Mouse (Mus musculus): Measurements from ENCODE around the gene Cep63. TPM values are rescaled to one million over a fixed set of nuclear protein-coding genes. Genes with fewer than 3 reads are reported as not detected.

Cep63 gene
- total RNA-seq (2014; rRNA removed; ENCODE audit: low replicate concordance): 4.7 and 5.2 TPM in 2 replicates
- polyA plus RNA-seq (2015; fragmentation: Nextera tagmentation; extraction: Ambion mirVana): 40.4 and 45.3 TPM in 2 replicates

GRCm38 (mm10) chr9:102625983-102626838 is at the start of gene Cep63, which contains the start of gene Anapc13:
TSS of gene Cep63 (minus strand) at chr9:102626534.
TSS of gene Anapc13 (plus strand) at chr9:102626296.
- DNase-seq (ENCODE audit: low spot score): peak; percentile 97
- peak; percentile 94 for ATAC-seq (ENCODE audit: insufficient read depth, low read depth)
- peak within 1 kb of the TSS; percentile 96 for H3K9ac ChIP-seq (replicated peaks; ENCODE audit: low read depth, low read length)
- TF ChIP-seq CTCF (IDR thresholded peaks at IDR 0.05; ENCODE audit: low read depth) (0 out of 2 replicates have a peak, but pooled peaks have one; percentile 29), EP300 (IDR thresholded peaks at IDR 0.05; ENCODE audit: low read depth) (peak; percentile 78; the same call in 1 of the 2 replicates)
- H3K4me2 ChIP-seq (ENCODE audit: low read depth, low read length): peak within 1 kb of the TSS; percentile 93
- H3K4me1 ChIP-seq (ENCODE audit: control insufficient read depth, insufficient read depth): peaks cover 13% of the 10 kb centered on the region
- H3K36me3 ChIP-seq (replicated peaks; ENCODE audit: control insufficient read depth, insufficient read depth, low read length): no peaks in the 10 kb centered on the region; the same call in 1 of the 2 replicates
- H3K27me3 ChIP-seq (ENCODE audit: control insufficient read depth, insufficient read depth, low read length): no peaks in the 10 kb centered on the region
- H3K4me3 ChIP-seq (ENCODE audit: low read depth, low read length): peak within 1 kb of the TSS; percentile 90
- H3K27ac ChIP-seq (ENCODE audit: low read depth): peak within 1 kb of the TSS; percentile 95
- no peaks in the 10 kb centered on the region for H3K9me3 ChIP-seq (replicated peaks; ENCODE audit: control insufficient read depth, low read length)
- WGBS: under 1% methylated on average over 80 of the region's 84 CpGs

- H3K4me2 ChIP-seq (ENCODE audit: low read depth, low read length): no peak overlapping the region
- H3K4me1 ChIP-seq (ENCODE audit: control insufficient read depth, insufficient read depth): peaks cover 9% of the 10 kb centered on the region; the same call in 1 of the 2 replicates
- ATAC-seq (ENCODE audit: insufficient read depth, low read depth) (no peak), DNase-seq (ENCODE audit: low spot score) (no peak)
- no peaks in the 10 kb centered on the region for H3K27me3 ChIP-seq (ENCODE audit: control insufficient read depth, insufficient read depth, low read length)
- WGBS: 43% methylated on average over 5 of the region's 5 CpGs
- no peak overlapping the region for H3K4me3 ChIP-seq (ENCODE audit: low read depth, low read length)
- TF ChIP-seq CTCF (IDR thresholded peaks at IDR 0.05; ENCODE audit: low read depth) (no peak), EP300 (IDR thresholded peaks at IDR 0.05; ENCODE audit: low read depth) (no peak)
- no peak overlapping the region for H3K9ac ChIP-seq (replicated peaks; ENCODE audit: low read depth, low read length)
- no peaks in the 10 kb centered on the region for H3K9me3 ChIP-seq (replicated peaks; ENCODE audit: control insufficient read depth, low read length)
- H3K36me3 ChIP-seq (replicated peaks; ENCODE audit: control insufficient read depth, insufficient read depth, low read length): no peaks in the 10 kb centered on the region
- H3K27ac ChIP-seq (ENCODE audit: low read depth): no peak overlapping the region
Measured at GRCm38 (mm10) chr9:102675922-102676321, 49.6 kb upstream of the Cep63 start.

- 51% methylated on average over 7 of the region's 7 CpGs for WGBS
- no peaks in the 10 kb centered on the region for H3K36me3 ChIP-seq (replicated peaks; ENCODE audit: control insufficient read depth, insufficient read depth, low read length)
- no peak overlapping the region for H3K4me3 ChIP-seq (ENCODE audit: low read depth, low read length)
- H3K27me3 ChIP-seq (ENCODE audit: control insufficient read depth, insufficient read depth, low read length): no peaks in the 10 kb centered on the region
- no peak overlapping the region for H3K9ac ChIP-seq (replicated peaks; ENCODE audit: low read depth, low read length)
- H3K4me2 ChIP-seq (ENCODE audit: low read depth, low read length): no peak overlapping the region
- peaks cover 9% of the 10 kb centered on the region; the same call in 1 of the 2 replicates for H3K4me1 ChIP-seq (ENCODE audit: control insufficient read depth, insufficient read depth)
- no peak for DNase-seq (ENCODE audit: low spot score)
- no peak for ATAC-seq (ENCODE audit: insufficient read depth, low read depth)
- TF ChIP-seq CTCF (IDR thresholded peaks at IDR 0.05; ENCODE audit: low read depth) (no peak), EP300 (IDR thresholded peaks at IDR 0.05; ENCODE audit: low read depth) (no peak)
- no peak overlapping the region for H3K27ac ChIP-seq (ENCODE audit: low read depth)
- no peaks in the 10 kb centered on the region for H3K9me3 ChIP-seq (replicated peaks; ENCODE audit: control insufficient read depth, low read length)
Measured at GRCm38 (mm10) chr9:102673381-102673780, 47.0 kb upstream of the Cep63 start.

- Histone ChIP-seq H3K27me3 (ENCODE audit: control insufficient read depth, insufficient read depth, low read length) (no peaks in the 10 kb centered on the region), H3K4me1 (ENCODE audit: control insufficient read depth, insufficient read depth) (0 out of 2 replicates have a peak, but pooled peaks cover 4% of the 10 kb centered on the region), H3K9ac (replicated peaks; ENCODE audit: low read depth, low read length) (no peak overlapping the region), H3K4me3 (ENCODE audit: low read depth, low read length) (no peak overlapping the region), H3K4me2 (ENCODE audit: low read depth, low read length) (no peak overlapping the region), H3K27ac (ENCODE audit: low read depth) (no peak overlapping the region), H3K36me3 (replicated peaks; ENCODE audit: control insufficient read depth, insufficient read depth, low read length) (no peaks in the 10 kb centered on the region), H3K9me3 (replicated peaks; ENCODE audit: control insufficient read depth, low read length) (no peaks in the 10 kb centered on the region)
- TF ChIP-seq CTCF (IDR thresholded peaks at IDR 0.05; ENCODE audit: low read depth) (no peak), EP300 (IDR thresholded peaks at IDR 0.05; ENCODE audit: low read depth) (no peak)
- ATAC-seq (ENCODE audit: insufficient read depth, low read depth): no peak
- 85% methylated on average over 12 of the region's 12 CpGs for WGBS
- no peak for DNase-seq (ENCODE audit: low spot score)
Measured at GRCm38 (mm10) chr9:102668906-102669305, 42.6 kb upstream of the Cep63 start.

GRCm38 (mm10) chr9:102668115-102668514 is 41.8 kb upstream of the Cep63 start:
- 68% methylated on average over 6 of the region's 6 CpGs for WGBS
- H3K4me3 ChIP-seq (ENCODE audit: low read depth, low read length): no peak overlapping the region
- no peak for TF ChIP-seq CTCF (IDR thresholded peaks at IDR 0.05; ENCODE audit: low read depth)
- no peak for TF ChIP-seq EP300 (IDR thresholded peaks at IDR 0.05; ENCODE audit: low read depth)
- H3K4me2 ChIP-seq (ENCODE audit: low read depth, low read length): no peak overlapping the region
- 0 out of 2 replicates have a peak, but pooled peaks cover 4% of the 10 kb centered on the region for H3K4me1 ChIP-seq (ENCODE audit: control insufficient read depth, insufficient read depth)
- no peak for DNase-seq (ENCODE audit: low spot score)
- no peaks in the 10 kb centered on the region for H3K9me3 ChIP-seq (replicated peaks; ENCODE audit: control insufficient read depth, low read length)
- no peaks in the 10 kb centered on the region for H3K27me3 ChIP-seq (ENCODE audit: control insufficient read depth, insufficient read depth, low read length)
- no peak overlapping the region for H3K27ac ChIP-seq (ENCODE audit: low read depth)
- ATAC-seq (ENCODE audit: insufficient read depth, low read depth): no peak
- H3K36me3 ChIP-seq (replicated peaks; ENCODE audit: control insufficient read depth, insufficient read depth, low read length): no peaks in the 10 kb centered on the region
- no peak overlapping the region for H3K9ac ChIP-seq (replicated peaks; ENCODE audit: low read depth, low read length)
